Mouse (Mus musculus) intestine, embryonic 15.5 days (tissue): ENCODE results near the gene D7Ertd443e. TPM values are rescaled to one million over a fixed set of nuclear protein-coding genes. Genes with fewer than 3 reads are reported as not detected.

ENCODE experiments used
- ATAC-seq: fragments of 200-750 bp; cut with Nextera tagmentation; 2 replicates; pipeline ENCODE4 v1.8.0; 2017; ENCODE audit warnings: moderate TSS enrichment, moderate library complexity
- H3K27ac ChIP-seq: fragments of 300-500 bp; sonication (generic); 2 replicates; pipeline ENCODE4 v1.5.1; 2015; ENCODE audit warnings: mild to moderate bottlenecking, inconsistent platforms
- H3K27me3 ChIP-seq: fragments of 300-500 bp; sonication (generic); replicated peaks from 2 replicates; pipeline ENCODE4 v1.6.1; 2015; ENCODE audit warnings: inconsistent platforms
- H3K36me3 ChIP-seq: fragments of 300-500 bp; sonication (generic); 2 replicates; pipeline ENCODE4 v1.6.1; 2015; ENCODE audit warnings: inconsistent platforms
- H3K4me1 ChIP-seq: fragments of 300-500 bp; sonication (generic); replicated peaks from 2 replicates; pipeline ENCODE4 v1.6.1; 2015; ENCODE audit warnings: inconsistent platforms
- H3K4me2 ChIP-seq: fragments of 300-500 bp; sonication (generic); replicated peaks from 2 replicates; pipeline ENCODE4 v1.6.1; 2015; ENCODE audit warnings: mild to moderate bottlenecking, inconsistent platforms
- H3K4me3 ChIP-seq: fragments of 300-500 bp; sonication (generic); replicated peaks from 2 replicates; pipeline ENCODE4 v1.5.1; 2015; ENCODE audit warnings: inconsistent platforms
- H3K9ac ChIP-seq: fragments of 300-500 bp; sonication (generic); 2 replicates; pipeline ENCODE4 v1.6.1; 2015; ENCODE audit warnings: inconsistent platforms
- H3K9me3 ChIP-seq: fragments of 300-500 bp; sonication (generic); 2 replicates; pipeline ENCODE4 v1.6.1; 2016; ENCODE audit warnings: inconsistent platforms
- WGBS: fragments of 180-500 bp; shearing (Covaris S2); methylation state at CpG from one replicate; pipeline ENCODE4 v1.1.7; 2015; 5-methylcytosine and 5-hydroxymethylcytosine counted together
- polyA plus RNA-seq: library from polyadenylated mRNA; unstranded; fragments of >200 nt; fragmentation: Nextera tagmentation; extraction: Ambion mirVana; gene quantifications from 2 replicates; pipeline ENCODE4 v1.2.1, GENCODE M21; 2015

Gene D7Ertd443e
- polyA plus RNA-seq, 1 experiment from 2014 or later: 0.05 TPM

DNA sequence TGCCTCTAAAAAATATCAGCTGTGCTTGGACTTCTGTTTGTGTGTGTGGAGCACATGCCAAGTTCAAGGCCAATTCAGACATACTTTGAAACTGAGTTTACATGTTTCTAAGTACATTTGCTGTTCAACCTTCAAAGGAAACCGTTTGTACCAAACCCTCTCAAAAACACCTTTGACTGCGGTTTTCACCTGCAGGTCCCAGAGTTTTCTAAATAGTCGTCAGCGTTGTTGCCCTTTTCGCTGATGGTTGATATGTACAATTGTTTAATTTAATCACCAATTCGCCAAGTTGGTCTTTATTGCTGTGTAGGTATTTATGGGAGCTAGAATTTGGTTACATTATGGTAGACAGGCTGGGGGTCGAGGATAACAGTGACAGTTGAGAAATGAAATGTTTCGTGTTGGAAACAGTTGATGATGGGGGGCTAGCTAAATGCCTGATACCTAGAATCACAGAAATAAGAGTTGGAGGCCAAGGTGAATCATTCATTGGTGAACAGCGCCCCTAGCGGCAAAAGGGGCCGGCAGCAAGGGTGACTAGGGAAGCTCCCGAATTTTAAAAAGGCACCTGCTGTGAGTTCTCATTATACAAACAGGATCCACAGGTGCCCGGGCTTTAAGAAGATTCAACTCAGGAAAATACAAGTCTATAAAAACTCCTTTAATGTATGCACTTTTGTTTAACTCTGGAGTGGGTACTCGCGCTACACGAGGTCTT lies 161.9 kb downstream of the D7Ertd443e start:
- Histone ChIP-seq H3K9ac (no peak overlapping the region), H3K4me2 (peak overlapping the region; percentile 98), H3K9me3 (no peaks in the 10 kb centered on the region), H3K4me3 (peak overlapping the region; percentile 61), H3K4me1 (peaks cover 10% of the 10 kb centered on the region; the same call in 1 of the 2 replicates), H3K36me3 (no peaks in the 10 kb centered on the region), H3K27ac (no peak overlapping the region), H3K27me3 (peaks cover 16% of the 10 kb centered on the region)
- ATAC-seq: peak; percentile 12; the same call in 1 of the 2 replicates
- 22% methylated on average over 16 of the region's 16 CpGs for WGBS

Other genes starting within 250 kb of the D7Ertd443e start
- 6.3 and 6.4 TPM in 2 replicates for gene Adam12, start 153.5 kb downstream of the D7Ertd443e start, polyA plus RNA-seq